Mouse (Mus musculus) olfactory bulb, adult 2 months (tissue): Measurements from ENCODE around the gene Ccdc88c.

Experiments
- CTCF ChIP-seq: fragments of 200-500 bp; IDR thresholded peaks from 2 replicates; pipeline ENCODE4 v1.5.1; 2012; ENCODE audit warnings: low read depth, mild to moderate bottlenecking, low read length, moderate library complexity; ENCODE audit not compliant: insufficient read depth
- POLR2A ChIP-seq: fragments of 200-500 bp; IDR thresholded peaks from 2 replicates; pipeline ENCODE4 v1.6.1; 2012; ENCODE audit warnings: mild to moderate bottlenecking, low read depth, low read length, moderate library complexity; ENCODE audit not compliant: insufficient read depth

DNA sequence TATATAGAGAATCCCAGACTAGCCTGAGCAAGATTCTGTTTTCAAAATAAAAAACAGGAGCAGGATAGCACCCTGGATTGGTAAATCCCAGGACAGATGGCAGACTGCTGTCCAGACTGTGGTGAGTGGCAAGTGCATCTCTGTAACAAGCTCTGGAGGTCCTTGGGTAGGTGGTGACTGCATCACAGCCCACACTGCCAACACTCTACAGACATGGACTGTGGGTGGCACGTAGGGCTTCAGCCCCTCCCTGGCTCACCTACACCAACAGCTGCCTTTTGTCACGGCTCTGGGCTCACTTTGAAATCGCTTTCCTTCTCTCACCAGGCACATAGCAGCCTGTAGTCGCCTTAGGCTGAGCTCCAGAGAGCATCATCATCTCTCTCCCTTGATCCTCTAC lies 85.7 kb downstream of the Ccdc88c start:
- no peak for TF ChIP-seq POLR2A
- TF ChIP-seq CTCF: no peak
